Mouse (Mus musculus) forebrain, embryonic 14.5 days (tissue): ENCODE results near the gene Ints7. TPM values are rescaled to one million over a fixed set of nuclear protein-coding genes. Genes with fewer than 3 reads are reported as not detected.

Experiments
- ATAC-seq: fragments of 200-750 bp; cut with Nextera tagmentation; 2 replicates; pipeline ENCODE4 v1.8.0; 2017; ENCODE audit warnings: mild to moderate bottlenecking, moderate library complexity
- DNase-seq: peaks from one replicate; pipeline ENCODE4 v3.0.0-alpha.2; 2015; ENCODE audit warnings: low spot score
- H3K27ac ChIP-seq: fragments of 300-500 bp; sonication (generic); 2 replicates; pipeline ENCODE4 v1.5.1; 2014; ENCODE audit warnings: low read depth, mild to moderate bottlenecking, control low read depth, low read length, moderate library complexity
- H3K27me3 ChIP-seq: fragments of 300-500 bp; sonication (generic); replicated peaks from 2 replicates; pipeline ENCODE4 v1.6.1; 2014; ENCODE audit warnings: low read length, control low read depth, mixed read lengths; ENCODE audit not compliant: control insufficient read depth, insufficient read depth
- H3K36me3 ChIP-seq: fragments of 300-500 bp; sonication (generic); 2 replicates; pipeline ENCODE4 v1.6.1; 2014; ENCODE audit warnings: low read length, control low read depth; ENCODE audit not compliant: control insufficient read depth, insufficient read depth
- H3K4me1 ChIP-seq: fragments of 300-500 bp; sonication (generic); 2 replicates; pipeline ENCODE4 v1.6.1; 2014; ENCODE audit warnings: antibody characterized with exemption, low read length, control low read depth; ENCODE audit not compliant: control insufficient read depth, insufficient read depth
- H3K4me2 ChIP-seq: fragments of 300-500 bp; sonication (generic); 2 replicates; pipeline ENCODE4 v1.6.1; 2014; ENCODE audit warnings: mild to moderate bottlenecking, control low read depth, low read length
- H3K4me3 ChIP-seq: fragments of 300-500 bp; sonication (generic); 2 replicates; pipeline ENCODE4 v1.5.1; 2014; ENCODE audit warnings: low read depth, low read length, control low read depth
- H3K9ac ChIP-seq: fragments of 300-500 bp; sonication (generic); 2 replicates; pipeline ENCODE4 v1.6.1; 2014; ENCODE audit warnings: mild to moderate bottlenecking, low read length, control low read depth, moderate library complexity
- H3K9me3 ChIP-seq: fragments of 300-500 bp; sonication (generic); replicated peaks from 2 replicates; pipeline ENCODE4 v1.6.1; 2016; ENCODE audit warnings: low read length, control low read depth, mixed read lengths; ENCODE audit not compliant: control insufficient read depth
- WGBS: fragments of 180-500 bp; shearing (Covaris S2); extraction: QIAGEN DNeasy Blood & Tissue Kit; methylation state at CpG from one replicate; pipeline ENCODE4 v1.1.7; 2014; 5-methylcytosine and 5-hydroxymethylcytosine counted together
- polyA plus RNA-seq: library from polyadenylated mRNA; unstranded; fragments of >200 nt; fragmentation: Nextera tagmentation; extraction: Ambion mirVana; gene quantifications from 2 replicates; pipeline ENCODE4 v1.2.1, GENCODE M21; 2014

The Ints7 gene
- polyA plus RNA-seq = 31.1 and 38.0 TPM in 2 replicates

DNA sequence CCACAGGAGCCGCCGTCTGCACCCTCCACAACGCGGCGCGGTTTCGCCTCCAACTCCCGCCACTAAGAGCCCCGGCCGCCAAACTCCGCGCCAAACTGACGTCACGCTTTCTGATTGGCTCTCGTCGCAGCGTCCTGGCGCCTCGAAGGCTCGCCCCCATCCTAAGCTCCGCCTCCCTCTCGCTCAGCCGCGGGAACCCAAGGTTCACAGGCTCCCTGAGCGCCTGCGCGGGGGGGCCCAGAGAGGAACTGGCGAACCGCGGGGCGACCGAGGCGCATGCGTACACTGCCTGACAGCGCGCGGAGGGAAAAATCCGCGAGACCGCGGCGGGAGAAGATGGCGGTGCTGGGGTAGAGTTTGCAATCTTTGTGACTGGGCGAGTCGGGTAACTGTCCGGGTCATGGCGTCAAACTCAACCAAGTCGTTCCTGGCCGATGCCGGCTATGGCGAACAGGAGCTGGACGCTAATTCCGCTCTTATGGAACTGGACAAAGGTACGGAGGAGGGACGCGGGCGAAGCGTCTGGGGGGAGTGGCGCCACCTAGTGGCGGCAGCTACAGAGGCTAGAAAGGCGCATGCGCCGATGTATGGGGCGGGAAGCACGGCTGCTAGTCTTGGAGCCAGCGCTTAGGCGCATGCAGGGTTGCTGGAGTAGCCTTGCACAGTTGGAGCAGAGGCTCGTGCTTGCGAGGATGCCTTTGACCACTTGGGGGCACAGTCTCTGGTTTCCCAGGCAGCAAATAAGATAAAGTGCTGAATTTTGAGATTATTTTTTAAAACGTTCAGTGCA is at the start of gene Ints7, which contains the start of gene Dtl:
Gene Ints7 (plus strand): TSS at position 179 of the 790 bp plus-strand sequence.
Gene Dtl (minus strand): TSS at position 87 of the 790 bp plus-strand sequence.
- under 1% methylated on average over 65 of the region's 70 CpGs for WGBS
- H3K9me3 ChIP-seq = no peaks in the 10 kb centered on the region

DNA sequence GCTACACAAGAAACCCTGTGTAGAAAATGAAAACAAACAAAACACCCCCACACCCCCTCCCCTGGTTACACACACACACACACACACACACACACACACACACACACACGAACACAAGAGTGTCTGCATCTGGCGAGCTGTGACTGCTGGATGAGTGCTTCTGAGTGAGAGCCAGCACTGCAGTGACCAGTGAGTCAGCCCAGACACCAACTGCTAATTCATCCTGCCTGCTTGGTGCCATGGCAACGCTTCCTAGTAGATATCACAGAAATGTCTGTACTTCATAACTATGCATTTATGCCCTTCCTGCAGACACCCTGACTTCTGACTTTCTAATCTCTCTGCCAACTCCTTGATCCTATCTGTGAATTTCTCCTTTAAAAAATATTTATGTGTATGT is 48.3 kb upstream of the Ints7 start:
- ATAC-seq = no peak
- 90% methylated on average over 3 of the region's 3 CpGs for WGBS

More for the DNA sequence above, at the start of gene Ints7, which contains the start of gene Dtl:
- DNase-seq = peak; percentile 100
- Histone ChIP-seq H3K27ac (peak within 1 kb of the TSS; percentile 91), H3K4me3 (peak within 1 kb of the TSS; percentile 63), H3K36me3 (no peaks in the 10 kb centered on the region), H3K4me1 (peaks cover 18% of the 10 kb centered on the region), H3K4me2 (peak within 1 kb of the TSS; percentile 77), H3K9ac (peak within 1 kb of the TSS; percentile 71), H3K27me3 (no peaks in the 10 kb centered on the region)
- peak; percentile 98 for ATAC-seq

GRCm38 (mm10) chr1:191527921-191528612 is 47.4 kb upstream of the Ints7 start:
- no peak overlapping the region for H3K9ac ChIP-seq
- no peaks in the 10 kb centered on the region for H3K4me1 ChIP-seq
- no peaks in the 10 kb centered on the region for H3K9me3 ChIP-seq
- ATAC-seq = no peak
- no peak overlapping the region for H3K27ac ChIP-seq
- no peaks in the 10 kb centered on the region for H3K36me3 ChIP-seq
- H3K4me3 ChIP-seq = no peak overlapping the region
- H3K27me3 ChIP-seq = no peaks in the 10 kb centered on the region
- DNase-seq = peak; percentile 16
- WGBS = 63% methylated on average over 4 of the region's 4 CpGs
- no peak overlapping the region for H3K4me2 ChIP-seq

More for the DNA sequence above, 48.3 kb upstream of the Ints7 start:
- DNase-seq = peak; percentile 3
- Histone ChIP-seq H3K9ac (no peak overlapping the region), H3K9me3 (no peaks in the 10 kb centered on the region), H3K4me2 (no peak overlapping the region), H3K36me3 (no peaks in the 10 kb centered on the region), H3K4me3 (no peak overlapping the region), H3K27ac (no peak overlapping the region), H3K27me3 (no peaks in the 10 kb centered on the region), H3K4me1 (no peaks in the 10 kb centered on the region)

DNA sequence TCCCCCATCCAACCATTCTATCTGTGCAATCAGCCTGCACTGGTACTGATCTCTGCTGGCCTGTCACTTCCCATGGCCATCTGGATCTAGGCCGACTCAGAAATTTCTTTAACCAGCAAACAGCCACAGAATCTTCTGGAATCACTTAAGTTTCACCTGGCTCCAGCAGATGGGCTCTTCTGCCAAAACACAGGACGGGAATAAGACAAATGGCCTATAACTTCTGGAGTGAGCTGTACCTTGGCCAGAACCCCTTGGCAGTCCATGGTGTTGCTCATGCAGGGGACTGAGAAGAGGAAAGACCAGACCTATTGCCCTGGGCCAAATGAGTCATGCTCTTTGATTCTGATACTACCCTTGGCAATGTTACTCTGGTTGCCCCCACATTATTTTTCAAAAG is 46.0 kb upstream of the Ints7 start:
- Histone ChIP-seq H3K4me3 (no peak overlapping the region), H3K9ac (no peak overlapping the region), H3K36me3 (no peaks in the 10 kb centered on the region), H3K27me3 (no peaks in the 10 kb centered on the region), H3K27ac (no peak overlapping the region), H3K4me1 (no peaks in the 10 kb centered on the region), H3K4me2 (no peak overlapping the region), H3K9me3 (no peaks in the 10 kb centered on the region)
- ATAC-seq (no peak), DNase-seq (no peak)
- WGBS = 100% methylated on average over 2 of the region's 2 CpGs

- WGBS = 67% methylated on average over 1 of the region's 1 CpGs
- no peak for ATAC-seq
- H3K36me3 ChIP-seq = no peaks in the 10 kb centered on the region
Observed at GRCm38 (mm10) chr1:191531023-191531422, 44.4 kb upstream of the Ints7 start.

DNA sequence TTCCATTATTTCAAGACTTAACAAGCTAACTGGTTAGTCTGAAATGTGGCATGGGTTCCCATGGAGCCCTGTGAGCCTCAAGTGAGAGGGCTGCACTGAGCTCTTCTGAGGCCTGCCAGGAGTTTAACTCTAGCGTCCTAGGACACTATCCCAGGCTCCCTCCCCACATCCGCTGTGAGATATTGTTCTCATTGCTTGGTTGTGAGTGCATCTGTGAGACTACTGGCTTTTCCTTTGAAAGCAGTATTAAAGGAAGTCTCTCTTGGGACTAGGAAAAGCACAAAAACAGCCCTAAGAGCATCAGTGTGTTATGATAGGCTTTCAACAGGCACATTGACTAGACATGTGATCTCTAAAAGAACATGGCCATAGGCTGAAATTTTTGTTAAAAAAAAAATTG is 40.5 kb upstream of the Ints7 start:
- H3K4me1 ChIP-seq = no peaks in the 10 kb centered on the region
- ATAC-seq (no peak), DNase-seq (no peak)
- H3K27me3 ChIP-seq = no peaks in the 10 kb centered on the region
- no peak overlapping the region for H3K27ac ChIP-seq
- H3K36me3 ChIP-seq = peaks cover 16% of the 10 kb centered on the region; the same call in 1 of the 2 replicates
- H3K4me2 ChIP-seq = no peak overlapping the region
- WGBS = 67% methylated on average over 2 of the region's 2 CpGs
- H3K4me3 ChIP-seq = no peak overlapping the region
- no peak overlapping the region for H3K9ac ChIP-seq
- no peaks in the 10 kb centered on the region for H3K9me3 ChIP-seq

More at GRCm38 (mm10) chr1:191531023-191531422, 44.4 kb upstream of the Ints7 start:
- Histone ChIP-seq H3K4me1 (no peaks in the 10 kb centered on the region), H3K27me3 (no peaks in the 10 kb centered on the region), H3K9ac (no peak overlapping the region), H3K9me3 (no peaks in the 10 kb centered on the region), H3K27ac (no peak overlapping the region), H3K4me2 (no peak overlapping the region), H3K4me3 (no peak overlapping the region)
- no peak for DNase-seq

DNA sequence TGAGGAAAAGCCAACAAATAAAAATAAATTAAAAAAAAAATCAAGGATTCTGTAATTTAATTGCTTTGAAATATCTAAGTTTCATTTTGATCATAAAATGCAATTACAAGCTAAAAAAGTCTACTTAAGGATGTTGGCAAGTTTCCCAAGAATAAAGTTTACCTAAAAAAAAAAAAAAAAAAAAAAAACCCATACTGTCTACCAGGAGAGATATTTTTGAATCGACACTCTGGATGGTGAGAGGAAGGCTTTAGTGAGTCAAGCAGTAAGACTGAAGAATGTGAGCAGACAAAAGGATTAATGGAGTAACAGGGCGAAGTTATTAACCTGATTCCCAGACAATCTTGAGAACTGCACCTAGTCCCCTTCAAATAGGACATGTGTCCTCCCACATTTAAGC is 35.1 kb upstream of the Ints7 start:
- peaks cover 38% of the 10 kb centered on the region; the same call in 1 of the 2 replicates for H3K36me3 ChIP-seq

DNA sequence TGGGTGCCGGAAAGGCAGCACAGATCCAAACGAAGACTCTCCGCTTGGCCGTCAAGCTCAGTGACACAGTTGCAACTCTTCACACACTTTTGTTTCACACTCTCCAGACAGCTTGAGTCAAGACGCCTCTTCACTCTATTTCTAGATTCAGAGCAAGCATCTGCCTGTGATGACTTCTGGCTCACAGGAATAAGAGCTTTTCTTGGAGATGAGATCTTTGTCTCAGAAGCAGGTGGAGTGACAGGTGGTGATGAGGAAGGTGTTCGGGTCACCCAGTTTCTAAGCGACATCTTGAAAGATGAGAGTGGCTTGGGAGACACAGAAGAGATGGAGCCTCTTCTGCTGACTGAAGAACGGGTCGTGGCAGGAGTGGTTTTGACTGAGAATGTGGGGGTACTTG is 34.4 kb upstream of the Ints7 start:
- Histone ChIP-seq H3K4me3 (no peak overlapping the region), H3K27me3 (no peaks in the 10 kb centered on the region), H3K36me3 (peaks cover 45% of the 10 kb centered on the region), H3K9ac (no peak overlapping the region), H3K9me3 (no peaks in the 10 kb centered on the region), H3K4me1 (no peaks in the 10 kb centered on the region), H3K4me2 (no peak overlapping the region), H3K27ac (no peak overlapping the region)
- no peak for ATAC-seq
- WGBS = 92% methylated on average over 9 of the region's 9 CpGs
- DNase-seq = no peak

More for the DNA sequence above, 35.1 kb upstream of the Ints7 start:
- DNase-seq (no peak), ATAC-seq (no peak)
- no peak overlapping the region for H3K9ac ChIP-seq
- no peaks in the 10 kb centered on the region for H3K9me3 ChIP-seq
- H3K4me1 ChIP-seq = no peaks in the 10 kb centered on the region
- no peak overlapping the region for H3K4me2 ChIP-seq
- H3K4me3 ChIP-seq = no peak overlapping the region
- H3K27ac ChIP-seq = no peak overlapping the region
- H3K27me3 ChIP-seq = no peaks in the 10 kb centered on the region
- WGBS = 77% methylated on average over 2 of the region's 2 CpGs

DNA sequence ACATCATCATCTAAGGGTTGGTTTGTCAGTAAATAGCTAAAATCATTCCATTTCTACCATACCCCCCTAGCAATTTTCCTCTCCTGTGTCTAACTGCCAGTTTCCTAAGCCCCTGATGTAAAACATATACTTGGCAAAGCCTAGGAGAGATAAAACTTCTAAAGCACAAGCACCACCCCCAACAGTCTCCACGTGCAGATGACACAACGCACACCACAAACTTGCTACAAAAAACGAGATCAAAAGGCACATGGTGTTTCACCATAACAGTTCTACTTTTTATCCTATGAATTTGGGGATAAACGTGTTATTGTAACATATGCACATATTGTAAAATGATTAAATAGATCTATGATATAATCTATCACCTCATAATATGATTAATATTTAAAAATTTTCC is 33.8 kb upstream of the Ints7 start:
- no peak for DNase-seq
- H3K9ac ChIP-seq = no peak overlapping the region
- H3K36me3 ChIP-seq = peaks cover 47% of the 10 kb centered on the region
- no peak overlapping the region for H3K4me2 ChIP-seq
- no peaks in the 10 kb centered on the region for H3K4me1 ChIP-seq
- no peak for ATAC-seq
- WGBS = 91% methylated on average over 4 of the region's 4 CpGs
- no peak overlapping the region for H3K27ac ChIP-seq
- H3K9me3 ChIP-seq = no peaks in the 10 kb centered on the region
- no peak overlapping the region for H3K4me3 ChIP-seq
- no peaks in the 10 kb centered on the region for H3K27me3 ChIP-seq
